In the genomic region with DNA sequence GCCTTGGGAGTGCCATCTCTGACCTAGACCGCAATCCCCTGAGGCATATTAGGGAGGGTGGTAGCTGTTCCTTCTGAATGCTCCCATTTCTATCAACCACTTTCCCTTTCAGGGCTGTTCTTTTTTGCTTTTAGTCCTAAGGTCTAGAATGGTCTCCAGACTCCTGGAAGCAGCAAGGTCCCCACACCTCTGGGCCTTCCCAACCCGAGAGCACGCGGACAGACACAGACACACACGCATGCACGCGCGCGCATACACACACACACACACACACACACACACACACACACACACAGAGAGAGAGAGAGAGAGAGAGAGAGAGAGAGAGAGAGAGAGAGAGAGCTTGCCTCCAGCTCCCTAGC, we compare ENCODE assay signal across 8 mouse cellular contexts. TPM values are rescaled to one million over a fixed set of nuclear protein-coding genes. Genes with fewer than 3 reads are reported as not detected.
A peak's percentile ranks its signal among the peaks of the same experiment; 100 is the strongest.
DNase-seq lines count a peak whose midpoint lies in the region; ATAC-seq and TF ChIP-seq lines count a peak whose summit lies in the region.

No protein-coding gene starts in this region.

- H3K9me3 ChIP-seq in embryonic facial prominence, embryonic 12.5 days = no peaks in the 10 kb centered on the region
- H3K9me3 ChIP-seq in hindbrain, postnatal 0 days (ENCODE audit: low read length) = no peaks in the 10 kb centered on the region
- no peaks in the 10 kb centered on the region for H3K9me3 ChIP-seq in midbrain, embryonic 15.5 days

- peak; percentile 5 for DNase-seq in kidney, adult 9 months
- no peak for DNase-seq in kidney, postnatal 14 days
- no peak for DNase-seq in hindbrain, postnatal 0 days (ENCODE audit: low spot score)
- no peak for DNase-seq in adrenal gland, adult 2 months
- no peak for DNase-seq in T-cell, adult 2 months (ENCODE audit: low spot score)
- DNase-seq in adrenal gland, adult (ENCODE audit: inconsistent age in 2 of 2, low spot score in 1 of 2) = no peak

- 31% methylated on average over 4 of the region's 9 CpGs for WGBS in embryonic facial prominence, embryonic 12.5 days
- 38% methylated on average over 5 of the region's 9 CpGs for WGBS in hindbrain, postnatal 0 days
- WGBS in midbrain, embryonic 15.5 days = 42% methylated on average over 5 of the region's 9 CpGs

- peak overlapping the region; percentile 53 for H3K4me3 ChIP-seq in embryonic facial prominence, embryonic 12.5 days
- peak overlapping the region; percentile 57 for H3K4me3 ChIP-seq in hindbrain, postnatal 0 days (ENCODE audit: low read length)
- peak overlapping the region; percentile 65 for H3K4me3 ChIP-seq in midbrain, embryonic 15.5 days

- H3K9ac ChIP-seq in embryonic facial prominence, embryonic 12.5 days = no peak overlapping the region
- H3K9ac ChIP-seq in hindbrain, postnatal 0 days (replicated peaks; ENCODE audit: low read length) = peak overlapping the region; percentile 71
- H3K9ac ChIP-seq in midbrain, embryonic 15.5 days = peak overlapping the region; percentile 14; the same call in 1 of the 2 replicates

- peak overlapping the region; percentile 95 for H3K4me2 ChIP-seq in embryonic facial prominence, embryonic 12.5 days (replicated peaks)
- peak overlapping the region; percentile 64 for H3K4me2 ChIP-seq in hindbrain, postnatal 0 days (ENCODE audit: low read depth, low read length)
- H3K4me2 ChIP-seq in midbrain, embryonic 15.5 days = peak overlapping the region; percentile 63

- H3K27me3 ChIP-seq in embryonic facial prominence, embryonic 12.5 days = peaks cover 55% of the 10 kb centered on the region
- H3K27me3 ChIP-seq in hindbrain, postnatal 0 days (ENCODE audit: insufficient read depth, low read length) = no peaks in the 10 kb centered on the region
- H3K27me3 ChIP-seq in midbrain, embryonic 15.5 days (replicated peaks) = peaks cover 20% of the 10 kb centered on the region

- no peak for TF ChIP-seq CTCF in hindbrain, postnatal 0 days (IDR thresholded peaks at IDR 0.05; ENCODE audit: low read depth)

- no peaks in the 10 kb centered on the region for H3K4me1 ChIP-seq in embryonic facial prominence, embryonic 12.5 days
- no peaks in the 10 kb centered on the region for H3K4me1 ChIP-seq in hindbrain, postnatal 0 days (ENCODE audit: insufficient read depth, low read length)
- peaks cover 11% of the 10 kb centered on the region; the same call in 1 of the 2 replicates for H3K4me1 ChIP-seq in midbrain, embryonic 15.5 days

- H3K36me3 ChIP-seq in embryonic facial prominence, embryonic 12.5 days = no peaks in the 10 kb centered on the region
- no peaks in the 10 kb centered on the region for H3K36me3 ChIP-seq in hindbrain, postnatal 0 days (ENCODE audit: insufficient read depth, low read length)
- no peaks in the 10 kb centered on the region for H3K36me3 ChIP-seq in midbrain, embryonic 15.5 days (replicated peaks)

- H3K27ac ChIP-seq in embryonic facial prominence, embryonic 12.5 days = no peak overlapping the region
- 0 out of 2 replicates have a peak overlapping the region, but pooled peaks have one; percentile 85 for H3K27ac ChIP-seq in hindbrain, postnatal 0 days
- peak overlapping the region; percentile 82 for H3K27ac ChIP-seq in midbrain, embryonic 15.5 days

- ATAC-seq in embryonic facial prominence, embryonic 12.5 days (ENCODE audit: insufficient number of reproducible peaks, insufficient read depth, low FRiP score, low TSS enrichment) = no peak
- peak; percentile 22; the same call in 1 of the 2 replicates for ATAC-seq in hindbrain, postnatal 0 days
- ATAC-seq in midbrain, embryonic 15.5 days (replicated peaks) = peak; percentile 56

RNA-seq across cellular contexts. Expression of a gene that starts 0.4 kb away (rescaled TPM):
- 1.9 and 2.2 TPM in 2 replicates for polyA plus RNA-seq in embryonic facial prominence, embryonic 12.5 days (2016; fragmentation: Nextera tagmentation; extraction: Ambion mirVana)
- total RNA-seq in hindbrain, postnatal 0 days (2014; rRNA removed) = 11.5 and 12.3 TPM in 2 replicates
- 9.9 and 12.9 TPM in 2 replicates for polyA plus RNA-seq in hindbrain, postnatal 0 days (2015; fragmentation: Nextera tagmentation; extraction: Ambion mirVana)
- 13.3 and 14.3 TPM in 2 replicates for polyA plus RNA-seq in midbrain, embryonic 15.5 days (2015; fragmentation: Nextera tagmentation; extraction: Ambion mirVana)
- total RNA-seq in adrenal gland, adult 2 months (2021) = 10 to 100 TPM; 22.0 to 26.3 TPM
- 24.7 and 29.3 TPM in 2 replicates for polyA plus RNA-seq in adrenal gland, adult 2 months (2012; rRNA removed)
